Mouse (Mus musculus) limb, embryonic 10.5 days (tissue): Measurements from ENCODE around the gene C2cd3. TPM values are rescaled to one million over a fixed set of nuclear protein-coding genes. Genes with fewer than 3 reads are reported as not detected.

Source experiments
- DNase-seq: peaks from one replicate; pipeline ENCODE4 v3.0.0-alpha.2; 2017; ENCODE audit warnings: low spot score
- H3K27ac ChIP-seq: fragments of 300-500 bp; sonication (generic); 2 replicates; pipeline ENCODE4 v1.5.1; 2016; ENCODE audit warnings: mild to moderate bottlenecking
- H3K27me3 ChIP-seq: fragments of 300-500 bp; sonication (generic); 2 replicates; pipeline ENCODE4 v1.6.1; 2016; ENCODE audit warnings: low read depth, mild to moderate bottlenecking; ENCODE audit not compliant: poor library complexity, severe bottlenecking
- H3K36me3 ChIP-seq: fragments of 300-500 bp; sonication (generic); 2 replicates; pipeline ENCODE4 v1.6.1; 2016; ENCODE audit warnings: mild to moderate bottlenecking, moderate library complexity
- H3K4me1 ChIP-seq: fragments of 300-500 bp; sonication (generic); 2 replicates; pipeline ENCODE4 v1.6.1; 2016
- H3K4me3 ChIP-seq: fragments of 300-500 bp; sonication (generic); 2 replicates; pipeline ENCODE4 v1.5.1; 2016; ENCODE audit warnings: mild to moderate bottlenecking, moderate library complexity
- H3K9me3 ChIP-seq: fragments of 300-500 bp; sonication (generic); replicated peaks from 2 replicates; pipeline ENCODE4 v1.6.1; 2016; ENCODE audit warnings: mild to moderate bottlenecking
- WGBS: fragments of 180-500 bp; shearing (Covaris S2); methylation state at CpG from one replicate; pipeline ENCODE4 v1.1.7; 2016; 5-methylcytosine and 5-hydroxymethylcytosine counted together
- polyA plus RNA-seq: library from polyadenylated mRNA; unstranded; fragments of >200 nt; fragmentation: Nextera tagmentation; extraction: Ambion mirVana; gene quantifications from 2 replicates; pipeline ENCODE4 v1.2.1, GENCODE M21; 2016

C2cd3 gene
- polyA plus RNA-seq, 1 experiment from 2014 or later = 40.3 TPM

DNA sequence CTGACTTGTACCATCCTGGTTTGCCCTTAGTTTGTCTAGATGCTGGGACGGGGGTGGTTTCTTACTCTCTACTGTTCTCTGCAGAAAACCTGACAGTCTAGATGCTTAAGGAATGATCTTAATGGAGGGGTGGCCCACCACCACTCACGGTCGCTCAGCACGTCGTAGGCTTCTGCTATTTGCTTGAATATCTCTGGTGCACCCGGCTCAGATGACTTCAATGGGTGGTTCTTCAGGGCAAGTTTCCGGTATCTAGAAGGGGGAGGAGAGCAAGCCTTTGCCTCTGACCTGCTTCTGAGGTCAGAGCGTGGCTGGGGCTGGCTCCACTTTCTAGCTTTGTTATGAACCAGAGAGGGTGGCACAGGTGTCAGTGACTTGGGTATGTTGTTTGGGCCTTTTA lies 139.6 kb downstream of the C2cd3 start:
- Histone ChIP-seq H3K4me1 (peaks cover 9% of the 10 kb centered on the region), H3K27me3 (no peaks in the 10 kb centered on the region), H3K9me3 (no peaks in the 10 kb centered on the region), H3K27ac (no peak overlapping the region), H3K36me3 (no peaks in the 10 kb centered on the region), H3K4me3 (no peak overlapping the region)
- DNase-seq = no peak
- 81% methylated on average over 8 of the region's 8 CpGs for WGBS

DNA sequence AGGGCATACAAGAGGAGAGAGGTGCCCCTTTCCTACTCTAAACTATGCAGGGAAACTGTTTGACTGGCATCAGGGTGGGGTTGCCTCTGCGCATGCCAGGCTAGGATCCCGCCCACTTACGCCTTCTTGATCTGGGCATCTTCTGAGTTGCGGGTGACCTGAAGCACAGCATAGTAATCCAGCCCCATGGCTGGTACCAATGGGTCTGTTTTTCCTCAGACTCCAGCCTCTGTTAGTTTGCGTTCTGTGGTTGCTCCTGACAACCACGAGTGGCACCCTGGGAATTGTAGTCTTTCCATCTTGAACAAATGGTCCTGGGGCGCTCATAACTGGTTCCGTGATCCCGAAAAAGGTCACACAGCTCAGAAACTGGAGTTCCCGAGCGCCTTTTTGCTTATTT lies 142.5 kb downstream of the C2cd3 start, which contains the start of gene Dnajb13:
Dnajb13 (minus strand) TSS at position 388 of the 400 bp plus-strand sequence.
- Histone ChIP-seq H3K27me3 (no peaks in the 10 kb centered on the region), H3K27ac (no peak within 1 kb of the TSS), H3K9me3 (no peaks in the 10 kb centered on the region), H3K36me3 (no peaks in the 10 kb centered on the region), H3K4me3 (no peak within 1 kb of the TSS), H3K4me1 (no peaks in the 10 kb centered on the region)
- WGBS = 52% methylated on average over 11 of the region's 11 CpGs
- DNase-seq = peak; percentile 30

Other genes starting within 250 kb of the C2cd3 start
- 28.5 and 29.2 TPM in 2 replicates for gene Lipt2, start 213.0 kb upstream of the C2cd3 start, polyA plus RNA-seq
- gene Kcne3, start 195.7 kb upstream of the C2cd3 start, polyA plus RNA-seq = 18.0 and 19.4 TPM in 2 replicates
- gene Pgm2l1, start 144.8 kb upstream of the C2cd3 start, polyA plus RNA-seq = 1.9 and 3.3 TPM in 2 replicates
- gene P4ha3, start 86.7 kb upstream of the C2cd3 start, polyA plus RNA-seq = 1.1 and 2.4 TPM in 2 replicates
- 79.1 and 84.2 TPM in 2 replicates for gene Ppme1, start 74 bp downstream of the C2cd3 start, polyA plus RNA-seq
- not detected in 2 replicates for gene Ucp3, start 100.8 kb downstream of the C2cd3 start, polyA plus RNA-seq
- 98.8 and 126 TPM in 2 replicates for gene Ucp2, start 121.1 kb downstream of the C2cd3 start, polyA plus RNA-seq
- gene Dnajb13, start 142.7 kb downstream of the C2cd3 start, polyA plus RNA-seq = 0.13 and 0.24 TPM in 2 replicates
- 19.3 and 21.3 TPM in 2 replicates for gene Coa4, start 164.8 kb downstream of the C2cd3 start, polyA plus RNA-seq
- gene Rab6a, start 235.2 kb downstream of the C2cd3 start, polyA plus RNA-seq = 81.9 and 92.3 TPM in 2 replicates
- gene Mrpl48, start 236.1 kb downstream of the C2cd3 start, polyA plus RNA-seq = 57.3 and 59.5 TPM in 2 replicates